Mouse (Mus musculus) limb, embryonic 14.5 days (tissue): ENCODE measurements around the gene Rsph9. TPM values are rescaled to one million over a fixed set of nuclear protein-coding genes. Genes with fewer than 3 reads are reported as not detected.

Experiments
- ATAC-seq: fragments of 200-750 bp; cut with Nextera tagmentation; 2 replicates; pipeline ENCODE4 v1.8.0; 2017; ENCODE audit warnings: low read depth, moderate number of reproducible peaks, moderate TSS enrichment; ENCODE audit not compliant: low FRiP score
- DNase-seq: peaks from one replicate; pipeline ENCODE4 v3.0.0-alpha.2; 2015; ENCODE audit warnings: low spot score
- H3K27ac ChIP-seq: fragments of 300-500 bp; sonication (generic); replicated peaks from 2 replicates; pipeline ENCODE4 v1.5.1; 2014; ENCODE audit warnings: low read depth, mild to moderate bottlenecking, low read length, moderate library complexity, mixed read lengths
- H3K27me3 ChIP-seq: fragments of 300-500 bp; sonication (generic); 2 replicates; pipeline ENCODE4 v1.6.1; 2014; ENCODE audit warnings: low read length, mixed read lengths; ENCODE audit not compliant: control insufficient read depth, insufficient read depth
- H3K36me3 ChIP-seq: fragments of 300-500 bp; sonication (generic); 2 replicates; pipeline ENCODE4 v1.6.1; 2014; ENCODE audit warnings: mild to moderate bottlenecking, low read length, moderate library complexity, mixed read lengths; ENCODE audit not compliant: control insufficient read depth, insufficient read depth
- H3K4me1 ChIP-seq: fragments of 300-500 bp; sonication (generic); 2 replicates; pipeline ENCODE4 v1.6.1; 2014; ENCODE audit warnings: antibody characterized with exemption, low read length, mixed read lengths; ENCODE audit not compliant: control insufficient read depth, insufficient read depth
- H3K4me2 ChIP-seq: fragments of 300-500 bp; sonication (generic); replicated peaks from 2 replicates; pipeline ENCODE4 v1.6.1; 2014; ENCODE audit warnings: low read depth, mild to moderate bottlenecking, low read length, moderate library complexity; ENCODE audit not compliant: severe bottlenecking
- H3K4me3 ChIP-seq: fragments of 300-500 bp; sonication (generic); replicated peaks from 2 replicates; pipeline ENCODE4 v1.5.1; 2014; ENCODE audit warnings: low read length
- H3K9ac ChIP-seq: fragments of 300-500 bp; sonication (generic); 2 replicates; pipeline ENCODE4 v1.6.1; 2014; ENCODE audit warnings: mild to moderate bottlenecking, low read depth, low read length, moderate library complexity; ENCODE audit not compliant: severe bottlenecking
- H3K9me3 ChIP-seq: fragments of 300-500 bp; sonication (generic); 2 replicates; pipeline ENCODE4 v1.6.1; 2016; ENCODE audit warnings: low read length; ENCODE audit not compliant: control insufficient read depth
- POLR2A ChIP-seq: fragments of 200-500 bp; IDR thresholded peaks from 2 replicates; pipeline ENCODE4 v1.8.0; 2012; ENCODE audit warnings: inconsistent platforms, mild to moderate bottlenecking, moderate library complexity, borderline replicate concordance; ENCODE audit not compliant: insufficient read depth, insufficient read length; ENCODE audit errors: extremely low read depth
- WGBS: fragments of 180-500 bp; shearing (Covaris S2); extraction: QIAGEN DNeasy Blood & Tissue Kit; methylation state at CpG from one replicate; pipeline ENCODE4 v1.1.7; 2014; 5-methylcytosine and 5-hydroxymethylcytosine counted together
- polyA plus RNA-seq, 2 experiments: library from polyadenylated mRNA; depleted of rRNA in 1 of 2; stranded (reverse) in 1 of 2; unstranded in 1 of 2; fragments of >200 nt; fragmentation: Nextera tagmentation in 1 of 2; extraction: Ambion mirVana in 1 of 2; gene quantifications; 2 replicates each; pipeline versions ENCODE4 v1.2.1 to v1.2.3; 2012 to 2014

Gene Rsph9
- polyA plus RNA-seq, 2 experiments = 10.1 to 11.8 TPM

DNA sequence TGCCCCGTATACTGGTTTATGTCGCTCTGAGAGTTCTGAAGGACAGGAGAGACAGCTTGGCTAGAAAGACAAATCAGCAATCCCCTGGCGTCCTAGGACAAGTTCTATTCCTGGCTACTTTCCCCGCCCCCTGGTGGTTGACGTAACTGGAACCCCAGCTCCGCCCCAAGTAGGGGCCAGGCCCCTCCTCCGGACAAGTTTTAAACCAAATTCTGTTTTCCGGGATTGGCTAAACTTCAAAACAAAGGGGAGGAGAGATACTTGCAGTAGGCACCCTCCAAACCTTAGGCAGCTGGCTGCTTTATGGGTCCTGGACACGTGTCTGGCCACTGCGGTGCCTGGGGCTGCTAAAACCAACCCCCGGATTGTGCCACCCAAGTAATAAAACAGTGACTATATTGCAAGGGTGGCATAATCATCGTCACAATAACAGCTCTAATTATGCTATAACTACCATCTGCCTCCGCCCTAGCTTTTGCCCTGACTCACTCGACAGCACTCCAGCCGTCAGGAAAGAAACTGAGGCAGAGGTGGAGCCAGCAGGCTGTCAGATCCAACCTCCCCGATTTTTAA lies 16.2 kb upstream of the Rsph9 start:
- ATAC-seq (peak; percentile 73), DNase-seq (peak; percentile 96)
- Histone ChIP-seq H3K27ac (peak overlapping the region; percentile 61), H3K36me3 (peaks cover 15% of the 10 kb centered on the region), H3K4me3 (peak overlapping the region; percentile 82), H3K27me3 (no peaks in the 10 kb centered on the region), H3K4me1 (peaks cover 16% of the 10 kb centered on the region), H3K9ac (peak overlapping the region; percentile 82), H3K9me3 (no peaks in the 10 kb centered on the region), H3K4me2 (peak overlapping the region; percentile 92)
- whole genome bisulfite sequencing = 1% methylated on average over 16 of the region's 16 CpGs
- TF ChIP-seq POLR2A = no peak

DNA sequence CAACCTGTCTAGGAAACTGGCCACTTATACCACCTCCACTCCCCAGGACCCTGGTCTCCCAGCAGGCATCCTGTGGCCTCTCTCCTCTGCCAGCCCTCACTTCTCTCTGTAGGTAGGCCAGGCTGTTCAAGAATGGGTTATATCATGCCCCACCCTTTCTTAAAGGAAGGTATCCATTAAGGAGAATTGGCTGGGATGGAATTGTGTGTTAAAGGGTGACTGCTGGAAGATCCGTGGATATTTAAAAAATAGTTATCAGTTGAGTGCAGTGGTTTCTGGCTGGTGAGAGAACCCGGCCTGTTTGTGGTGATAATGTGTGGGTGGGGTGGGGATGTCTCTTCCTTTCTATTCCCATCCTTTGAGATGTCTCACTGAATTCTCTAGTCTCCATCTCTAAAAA lies 15.2 kb upstream of the Rsph9 start:
- 65% methylated on average over 2 of the region's 2 CpGs for WGBS
- peaks cover 16% of the 10 kb centered on the region for H3K4me1 ChIP-seq
- H3K4me3 ChIP-seq = no peak overlapping the region
- no peak overlapping the region for H3K4me2 ChIP-seq
- no peak for ATAC-seq
- H3K36me3 ChIP-seq = peaks cover 6% of the 10 kb centered on the region
- H3K27me3 ChIP-seq = no peaks in the 10 kb centered on the region
- no peak overlapping the region for H3K9ac ChIP-seq
- no peak for TF ChIP-seq POLR2A
- H3K9me3 ChIP-seq = no peaks in the 10 kb centered on the region
- H3K27ac ChIP-seq = no peak overlapping the region
- DNase-seq = no peak

DNA sequence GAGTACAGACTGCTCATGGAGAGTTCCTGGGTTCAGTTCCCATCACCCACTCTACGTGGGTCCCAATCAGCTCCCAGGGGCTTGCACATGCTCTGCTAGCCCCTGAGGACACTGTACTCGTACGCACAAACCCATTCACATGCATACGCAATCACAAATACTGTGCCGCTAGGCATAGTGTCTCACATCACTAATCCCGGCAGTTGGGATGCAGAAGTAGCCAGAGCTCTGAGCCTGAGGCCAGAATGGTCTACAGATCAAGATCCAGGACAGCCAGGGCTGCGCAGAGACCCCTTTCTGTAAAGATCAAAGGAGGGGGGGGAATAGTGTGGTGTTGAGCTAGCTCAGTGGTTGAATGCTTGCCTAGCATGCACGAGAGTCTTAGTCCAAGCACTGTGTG lies 13.1 kb upstream of the Rsph9 start:
- Histone ChIP-seq H3K4me1 (peaks cover 13% of the 10 kb centered on the region; the same call in 1 of the 2 replicates), H3K27ac (no peak overlapping the region), H3K36me3 (no peaks in the 10 kb centered on the region), H3K9ac (no peak overlapping the region), H3K9me3 (no peaks in the 10 kb centered on the region), H3K27me3 (no peaks in the 10 kb centered on the region), H3K4me2 (no peak overlapping the region), H3K4me3 (no peak overlapping the region)
- TF ChIP-seq POLR2A = no peak
- DNase-seq (no peak), ATAC-seq (no peak)
- WGBS = 87% methylated on average over 8 of the region's 8 CpGs

DNA sequence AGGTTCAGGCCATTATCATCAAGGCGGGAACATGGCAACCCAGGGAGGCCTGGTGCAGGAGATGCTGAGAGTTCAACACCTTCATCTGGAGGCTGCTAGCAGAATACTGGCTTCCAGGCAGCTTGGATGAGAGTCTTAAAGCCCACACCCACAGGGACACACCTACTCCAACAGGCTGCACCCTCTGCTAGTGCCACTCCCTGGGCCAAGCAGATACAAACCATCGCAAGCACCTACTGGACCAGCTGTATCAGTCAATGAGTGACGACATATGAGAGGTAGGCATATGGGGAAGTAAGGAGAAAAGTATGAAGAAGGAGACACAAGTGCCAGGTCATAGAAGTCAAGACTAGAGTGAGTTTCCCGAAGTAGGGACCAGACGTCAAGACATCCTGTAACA lies 12.7 kb upstream of the Rsph9 start:
- no peaks in the 10 kb centered on the region for H3K27me3 ChIP-seq
- no peak overlapping the region for H3K9ac ChIP-seq
- no peak overlapping the region for H3K4me2 ChIP-seq
- DNase-seq = no peak
- H3K36me3 ChIP-seq = no peaks in the 10 kb centered on the region
- H3K27ac ChIP-seq = no peak overlapping the region
- H3K9me3 ChIP-seq = no peaks in the 10 kb centered on the region
- peaks cover 8% of the 10 kb centered on the region; the same call in 1 of the 2 replicates for H3K4me1 ChIP-seq
- H3K4me3 ChIP-seq = no peak overlapping the region
- ATAC-seq = no peak
- no peak for TF ChIP-seq POLR2A
- 80% methylated on average over 5 of the region's 5 CpGs for WGBS

DNA sequence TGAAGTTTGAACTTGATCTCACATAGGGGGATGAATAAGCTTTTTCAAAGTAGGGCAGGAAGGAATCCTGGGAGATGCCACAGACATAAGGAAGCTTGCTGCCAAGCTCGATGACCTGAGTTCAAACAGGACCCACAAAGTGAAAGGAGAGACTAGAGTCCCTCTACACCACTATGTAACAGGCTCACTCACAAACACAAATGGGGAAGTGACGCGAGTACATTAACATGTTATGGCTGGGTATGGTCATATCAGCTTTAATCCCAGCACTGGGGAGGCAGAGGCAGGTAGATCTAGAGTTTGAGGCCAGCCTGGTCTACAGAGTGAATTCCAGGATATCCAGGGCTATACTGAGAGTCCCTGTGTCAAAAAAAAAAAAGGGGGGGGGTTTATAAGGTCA lies 10.3 kb upstream of the Rsph9 start:
- WGBS = 98% methylated on average over 3 of the region's 3 CpGs
- Histone ChIP-seq H3K9ac (no peak overlapping the region), H3K27me3 (no peaks in the 10 kb centered on the region), H3K9me3 (no peaks in the 10 kb centered on the region), H3K27ac (no peak overlapping the region), H3K4me3 (no peak overlapping the region), H3K36me3 (no peaks in the 10 kb centered on the region), H3K4me1 (peaks cover 7% of the 10 kb centered on the region; the same call in 1 of the 2 replicates), H3K4me2 (no peak overlapping the region)
- DNase-seq (no peak), ATAC-seq (no peak)
- no peak for TF ChIP-seq POLR2A
